Mouse (Mus musculus) megakaryocyte, embryonic 14.5 days (primary cell): Measurements from ENCODE around the gene Slc2a1.

Experiments used
- FLI1 ChIP-seq: IDR thresholded peaks from 2 replicates; pipeline ENCODE4 v1.6.1; 2012; ENCODE audit warnings: low read length, inconsistent platforms, mixed read lengths
- GATA1 ChIP-seq: IDR thresholded peaks from 3 replicates; pipeline ENCODE4 v1.6.1; 2012; ENCODE audit warnings: mixed read lengths, low read length, inconsistent platforms, borderline replicate concordance

GRCm38 (mm10) chr4:119116336-119116735 is 7.8 kb downstream of the Slc2a1 start:
- TF ChIP-seq GATA1 (no peak), FLI1 (no peak)
